Mouse (Mus musculus): ENCODE results near the gene Sptbn4. TPM values are rescaled to one million over a fixed set of nuclear protein-coding genes. Genes with fewer than 3 reads are reported as not detected.
"Not testable (repeated sequence)": the region's sequence is repeated elsewhere in the genome, so short reads cannot be mapped to it uniquely, and the experiment has no call there.

Sptbn4 gene
- 1.2 and 1.3 TPM in 2 replicates for polyA plus RNA-seq (2016; fragmentation: Nextera tagmentation; extraction: Ambion mirVana)

DNA sequence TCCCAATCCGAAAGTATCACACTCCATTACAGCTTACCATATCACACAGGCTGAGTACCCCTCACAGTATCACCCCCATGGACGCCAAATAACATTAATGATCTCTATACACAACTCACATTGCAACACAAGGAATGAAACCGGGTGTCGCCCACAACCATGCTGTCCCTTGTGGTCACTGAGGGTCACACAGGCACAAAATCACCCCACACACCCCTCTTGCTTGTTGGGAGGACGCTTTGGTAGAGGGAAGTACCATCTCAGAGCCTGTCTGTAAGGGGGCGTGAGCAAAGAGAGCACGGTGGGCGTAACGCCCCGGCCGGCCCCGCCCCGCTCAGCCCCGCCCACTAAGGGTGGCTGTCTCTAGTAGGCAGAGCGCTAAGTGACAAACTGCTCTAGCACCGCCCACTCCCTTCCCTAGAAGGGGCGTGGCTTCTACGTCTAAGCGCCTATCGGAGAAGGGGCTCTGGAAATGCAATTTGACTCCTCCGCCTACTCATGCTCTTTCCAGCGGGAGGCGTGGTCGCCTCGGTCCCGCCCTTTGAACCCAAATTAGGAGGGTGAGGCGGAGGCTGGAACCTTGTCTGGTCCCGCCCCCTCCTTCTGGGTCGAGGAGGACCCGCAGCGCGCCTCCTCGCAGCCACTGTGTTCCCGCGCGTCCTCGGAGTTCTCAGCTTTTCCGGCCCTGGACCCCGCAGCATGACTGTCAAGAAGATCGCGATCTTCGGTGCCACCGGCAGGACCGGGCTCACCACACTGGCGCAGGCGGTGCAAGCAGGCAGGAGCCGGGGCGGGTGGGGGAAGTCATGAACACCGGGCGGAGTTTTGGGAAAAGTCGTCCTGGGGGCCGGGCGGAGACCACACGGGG is at the start of gene Sptbn4, which contains the start of gene Blvrb:
Gene Sptbn4 (minus strand): TSS at position 268 of the 868 bp plus-strand sequence.
Gene Blvrb (plus strand): TSS at position 560 of the 868 bp plus-strand sequence.
- H3K9me3 ChIP-seq: no peaks in the 10 kb centered on the region
- H3K27me3 ChIP-seq (replicated peaks): peaks cover 25% of the 10 kb centered on the region
- peak within 1 kb of the TSS; percentile 54 for H3K4me3 ChIP-seq
- H3K4me2 ChIP-seq (replicated peaks): peak within 1 kb of the TSS; percentile 88
- 1% methylated on average over 54 of the region's 54 CpGs for WGBS
- H3K36me3 ChIP-seq: no peaks in the 10 kb centered on the region
- H3K9ac ChIP-seq: peak within 1 kb of the TSS; percentile 68
- peaks cover 16% of the 10 kb centered on the region for H3K4me1 ChIP-seq
- ATAC-seq (ENCODE audit: low FRiP score, low read depth): peak; percentile 93
- H3K27ac ChIP-seq: no peak within 1 kb of the TSS

- H3K36me3 ChIP-seq; H3K27ac ChIP-seq; H3K4me2 ChIP-seq (replicated peaks); H3K27me3 ChIP-seq (replicated peaks); H3K9me3 ChIP-seq; H3K9ac ChIP-seq; H3K4me3 ChIP-seq; ATAC-seq (ENCODE audit: low FRiP score, low read depth): not testable (repeated sequence)
- 83% methylated on average over 9 of the region's 9 CpGs for WGBS
- H3K4me1 ChIP-seq: peaks cover 11% of the 10 kb centered on the region
These were observed 47.3 kb upstream of the Sptbn4 start for GRCm38 (mm10) chr7:27494659-27495367.

DNA sequence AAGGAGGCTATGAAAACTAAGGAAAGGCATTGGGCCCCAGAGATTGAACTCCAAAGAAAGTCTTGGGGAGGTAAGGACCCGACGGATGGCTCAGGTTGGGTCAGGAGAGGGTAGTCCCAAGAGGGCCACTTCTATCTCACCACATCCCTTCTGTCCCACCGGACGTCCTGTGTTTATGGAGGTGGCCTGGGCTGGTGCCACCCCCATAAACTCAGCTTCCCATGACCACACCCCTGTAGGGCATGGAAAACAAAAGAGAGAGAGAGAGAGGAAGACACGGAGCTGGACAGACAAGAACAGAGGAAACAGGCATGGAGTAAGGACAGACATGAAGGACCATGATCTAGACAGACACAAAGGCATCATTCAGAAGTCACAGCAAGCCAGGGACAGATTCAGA is 46.0 kb upstream of the Sptbn4 start:
- Histone ChIP-seq H3K9ac (no peak overlapping the region), H3K4me2 (replicated peaks) (no peak overlapping the region), H3K4me1 (peaks cover 11% of the 10 kb centered on the region), H3K27me3 (replicated peaks) (no peaks in the 10 kb centered on the region), H3K27ac (no peak overlapping the region), H3K9me3 (no peaks in the 10 kb centered on the region), H3K4me3 (no peak overlapping the region), H3K36me3 (no peaks in the 10 kb centered on the region)
- no peak for ATAC-seq (ENCODE audit: low FRiP score, low read depth)
- WGBS: 84% methylated on average over 5 of the region's 5 CpGs

DNA sequence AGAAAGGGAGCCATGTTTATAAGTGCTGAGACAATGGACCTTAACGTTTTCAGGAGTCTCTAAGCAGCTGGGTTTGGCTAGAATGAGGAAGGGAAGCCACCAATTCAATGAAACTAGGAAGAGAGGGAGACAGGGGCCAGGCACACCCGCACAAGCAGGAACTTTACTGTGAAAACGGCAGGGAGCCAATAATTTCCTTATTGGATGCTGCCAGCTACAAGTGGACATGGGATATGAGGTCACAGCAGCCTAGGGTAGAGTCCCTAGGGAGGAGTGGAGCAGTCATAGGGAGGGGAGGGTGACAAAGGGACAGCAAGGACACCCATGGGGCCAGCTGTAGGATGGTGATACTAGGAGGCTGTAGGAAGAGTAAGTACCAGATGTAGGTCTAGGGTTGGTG is 45.5 kb upstream of the Sptbn4 start:
- ATAC-seq (ENCODE audit: low FRiP score, low read depth): no peak
- Histone ChIP-seq H3K4me1 (peaks cover 15% of the 10 kb centered on the region), H3K9ac (no peak overlapping the region), H3K27me3 (replicated peaks) (no peaks in the 10 kb centered on the region), H3K36me3 (no peaks in the 10 kb centered on the region), H3K4me3 (no peak overlapping the region), H3K27ac (no peak overlapping the region), H3K9me3 (no peaks in the 10 kb centered on the region), H3K4me2 (replicated peaks) (no peak overlapping the region)
- 76% methylated on average over 3 of the region's 3 CpGs for WGBS

GRCm38 (mm10) chr7:27491856-27492255 is 44.4 kb upstream of the Sptbn4 start:
- H3K36me3 ChIP-seq: no peaks in the 10 kb centered on the region
- no peaks in the 10 kb centered on the region for H3K27me3 ChIP-seq (replicated peaks)
- no peak overlapping the region for H3K4me2 ChIP-seq (replicated peaks)
- no peak overlapping the region for H3K9ac ChIP-seq
- peaks cover 22% of the 10 kb centered on the region for H3K4me1 ChIP-seq
- ATAC-seq (ENCODE audit: low FRiP score, low read depth): no peak
- no peaks in the 10 kb centered on the region for H3K9me3 ChIP-seq
- H3K27ac ChIP-seq: no peak overlapping the region
- H3K4me3 ChIP-seq: no peak overlapping the region
- 67% methylated on average over 7 of the region's 7 CpGs for WGBS

DNA sequence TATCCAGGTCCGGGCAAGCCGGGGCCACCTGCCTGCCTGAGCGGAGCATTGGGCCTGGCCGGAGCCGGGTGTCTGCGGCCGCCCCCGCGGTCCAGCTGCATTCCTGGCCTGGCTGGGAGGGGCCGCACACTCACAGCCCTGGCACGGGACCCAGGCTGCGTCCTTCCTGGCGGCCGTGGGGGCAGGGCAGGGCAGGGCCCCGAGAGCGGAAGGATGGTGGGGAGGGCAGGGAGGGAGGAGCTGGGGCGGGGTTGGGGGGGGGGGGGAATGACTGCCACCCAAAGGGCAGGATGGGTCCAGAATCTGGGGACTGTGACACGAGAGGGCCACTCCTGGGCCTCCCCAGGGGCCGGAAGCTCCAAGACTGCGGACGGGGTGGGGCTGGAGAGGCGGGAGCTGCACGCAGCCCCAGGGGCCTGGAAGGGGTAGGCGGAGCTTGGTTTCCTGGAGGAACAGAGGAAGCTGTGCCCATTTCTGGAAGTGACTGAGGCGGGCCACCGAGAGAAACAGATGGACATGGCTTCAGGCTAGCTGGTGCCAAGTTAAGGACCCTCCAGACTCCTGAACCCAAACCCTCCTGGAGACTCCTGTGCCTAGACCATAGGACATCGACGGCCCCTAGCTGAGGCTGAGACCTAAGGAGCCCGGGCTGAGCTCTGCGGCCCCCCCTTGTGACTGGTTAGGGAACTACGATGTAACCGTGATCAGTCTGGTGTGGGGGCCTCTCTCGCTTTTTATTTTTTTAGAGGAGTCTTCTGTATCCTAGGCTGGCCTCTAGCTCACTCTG is 43.2 kb upstream of the Sptbn4 start:
- H3K4me3 ChIP-seq: peak overlapping the region; percentile 34
- H3K27me3 ChIP-seq (replicated peaks): no peaks in the 10 kb centered on the region
- H3K4me1 ChIP-seq: peaks cover 24% of the 10 kb centered on the region
- H3K9me3 ChIP-seq: no peaks in the 10 kb centered on the region
- H3K4me2 ChIP-seq (replicated peaks): peak overlapping the region; percentile 67
- WGBS: 2% methylated on average over 32 of the region's 33 CpGs
- peak overlapping the region; percentile 67 for H3K9ac ChIP-seq
- peak overlapping the region; percentile 37; the same call in 1 of the 2 replicates for H3K27ac ChIP-seq
- H3K36me3 ChIP-seq: no peaks in the 10 kb centered on the region
- no peak for ATAC-seq (ENCODE audit: low FRiP score, low read depth)

GRCm38 (mm10) chr7:27490227-27490542 is 42.7 kb upstream of the Sptbn4 start:
- no peaks in the 10 kb centered on the region for H3K9me3 ChIP-seq
- no peaks in the 10 kb centered on the region for H3K27me3 ChIP-seq (replicated peaks)
- H3K4me1 ChIP-seq: peaks cover 24% of the 10 kb centered on the region
- peak overlapping the region; percentile 67 for H3K4me2 ChIP-seq (replicated peaks)
- no peak overlapping the region for H3K27ac ChIP-seq
- H3K4me3 ChIP-seq: 0 out of 2 replicates have a peak overlapping the region, but pooled peaks have one; percentile 34
- ATAC-seq (ENCODE audit: low FRiP score, low read depth): no peak
- 46% methylated on average over 4 of the region's 4 CpGs for WGBS
- no peaks in the 10 kb centered on the region for H3K36me3 ChIP-seq
- peak overlapping the region; percentile 67 for H3K9ac ChIP-seq

DNA sequence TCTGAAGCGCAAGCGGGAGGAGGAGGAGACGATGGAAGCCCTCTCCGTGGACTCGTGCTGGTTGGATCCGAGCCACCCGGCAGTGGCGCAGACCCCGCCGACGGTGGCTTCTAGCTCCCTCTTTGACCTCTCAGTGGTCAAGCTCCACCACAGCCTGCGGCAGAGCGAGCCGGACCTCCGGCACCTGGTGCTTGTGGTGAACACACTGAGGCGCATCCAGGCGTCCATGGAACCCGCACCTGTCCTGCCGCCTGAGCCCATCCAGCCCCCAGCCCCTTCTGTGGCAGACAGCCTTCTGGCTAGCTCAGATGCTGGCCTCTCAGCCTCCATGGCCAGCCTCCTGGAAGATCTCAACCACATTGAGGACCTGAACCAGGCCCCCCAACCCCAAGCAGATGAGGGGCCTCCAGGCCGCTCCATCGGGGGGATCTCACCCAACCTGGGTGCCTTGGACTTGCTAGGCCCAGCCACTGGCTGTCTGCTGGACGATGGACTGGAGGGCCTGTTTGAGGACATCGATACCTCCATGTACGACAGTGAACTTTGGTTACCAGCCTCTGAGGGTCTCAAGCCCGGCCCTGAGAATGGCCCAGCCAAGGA is 41.9 kb upstream of the Sptbn4 start:
- Histone ChIP-seq H3K27me3 (replicated peaks) (no peaks in the 10 kb centered on the region), H3K4me3 (no peak overlapping the region), H3K4me1 (peaks cover 24% of the 10 kb centered on the region), H3K36me3 (no peaks in the 10 kb centered on the region), H3K9me3 (no peaks in the 10 kb centered on the region), H3K4me2 (replicated peaks) (no peak overlapping the region), H3K9ac (no peak overlapping the region), H3K27ac (no peak overlapping the region)
- ATAC-seq (ENCODE audit: low FRiP score, low read depth): no peak
- WGBS: 92% methylated on average over 25 of the region's 25 CpGs

DNA sequence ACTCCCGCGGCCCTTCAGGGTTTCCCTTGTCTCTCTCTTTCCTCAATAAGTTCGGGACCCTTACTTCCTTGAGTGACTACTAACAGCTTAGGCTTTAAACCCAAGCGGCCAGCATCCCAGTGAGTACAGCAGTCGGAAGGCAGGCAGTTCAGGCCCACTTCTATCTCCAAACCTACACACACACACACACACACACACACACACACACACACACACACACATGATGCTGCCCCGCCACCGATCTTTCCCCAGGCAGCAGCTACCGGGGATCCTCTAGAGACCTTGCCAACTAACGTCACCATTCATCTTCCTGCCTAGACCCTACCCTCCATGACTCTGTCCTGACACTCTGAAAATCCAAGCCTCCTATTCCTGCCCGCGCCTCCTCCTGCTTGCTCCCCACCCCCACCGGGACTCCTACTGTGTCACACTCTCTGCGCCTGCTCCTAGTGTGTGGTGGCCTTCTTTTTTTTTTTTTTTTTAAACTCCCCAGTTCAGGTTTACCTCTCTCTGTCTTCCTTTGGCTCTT is 40.3 kb upstream of the Sptbn4 start:
- Histone ChIP-seq H3K4me3 (peak overlapping the region; percentile 77), H3K4me1 (peaks cover 24% of the 10 kb centered on the region), H3K27ac (no peak overlapping the region), H3K9me3 (no peaks in the 10 kb centered on the region), H3K9ac (peak overlapping the region; percentile 79), H3K4me2 (replicated peaks) (peak overlapping the region; percentile 63), H3K27me3 (replicated peaks) (no peaks in the 10 kb centered on the region), H3K36me3 (no peaks in the 10 kb centered on the region)
- peak; percentile 2; the same call in 1 of the 2 replicates for ATAC-seq (ENCODE audit: low FRiP score, low read depth)
- under 1% methylated on average over 13 of the region's 13 CpGs for WGBS

- under 1% methylated on average over 80 of the region's 80 CpGs for WGBS
- ATAC-seq (ENCODE audit: low FRiP score, low read depth): peak; percentile 96
These were observed 39.5 kb upstream of the Sptbn4 start, which contains the start of gene Sertad1 for GRCm38 (mm10) chr7:27486770-27487697. Gene Sertad1, plus strand, starts transcription at chr7:27486910.

More at GRCm38 (mm10) chr7:27486770-27487697, 39.5 kb upstream of the Sptbn4 start, which contains the start of gene Sertad1:
- H3K36me3 ChIP-seq: no peaks in the 10 kb centered on the region
- peaks cover 24% of the 10 kb centered on the region for H3K4me1 ChIP-seq
- H3K9me3 ChIP-seq: no peaks in the 10 kb centered on the region
- H3K4me3 ChIP-seq: peak within 1 kb of the TSS; percentile 77
- H3K9ac ChIP-seq: peak within 1 kb of the TSS; percentile 79
- peak within 1 kb of the TSS; percentile 63 for H3K4me2 ChIP-seq (replicated peaks)
- no peaks in the 10 kb centered on the region for H3K27me3 ChIP-seq (replicated peaks)
- H3K27ac ChIP-seq: peak within 1 kb of the TSS; percentile 85
